Mouse (Mus musculus) stomach, embryonic 14.5 days (tissue): ENCODE measurements around the gene Ceacam2. TPM values are rescaled to one million over a fixed set of nuclear protein-coding genes. Genes with fewer than 3 reads are reported as not detected.
"Not testable (repeated sequence)": the region's sequence is repeated elsewhere in the genome, so short reads cannot be mapped to it uniquely, and the experiment has no call there.

Source experiments
- ATAC-seq: fragments of 200-750 bp; cut with Nextera tagmentation; 2 replicates; pipeline ENCODE4 v1.8.0; 2017; ENCODE audit warnings: low read depth, moderate TSS enrichment; ENCODE audit not compliant: insufficient number of reproducible peaks, insufficient read depth, low FRiP score
- H3K27ac ChIP-seq: fragments of 300-500 bp; sonication (generic); 2 replicates; pipeline ENCODE4 v1.5.1; 2014; ENCODE audit warnings: mild to moderate bottlenecking, low read length, moderate library complexity, mixed read lengths
- H3K27me3 ChIP-seq: fragments of 300-500 bp; sonication (generic); 2 replicates; pipeline ENCODE4 v1.6.1; 2014; ENCODE audit warnings: low read length, control low read depth, mixed read lengths; ENCODE audit not compliant: control insufficient read depth, insufficient read depth
- H3K36me3 ChIP-seq: fragments of 300-500 bp; sonication (generic); 2 replicates; pipeline ENCODE4 v1.6.1; 2014; ENCODE audit warnings: mild to moderate bottlenecking, control low read depth, low read length, moderate library complexity, mixed read lengths; ENCODE audit not compliant: control insufficient read depth, insufficient read depth
- H3K4me1 ChIP-seq: fragments of 300-500 bp; sonication (generic); 2 replicates; pipeline ENCODE4 v1.6.1; 2014; ENCODE audit warnings: low read length, control low read depth, mixed read lengths; ENCODE audit not compliant: control insufficient read depth, insufficient read depth
- H3K4me2 ChIP-seq: fragments of 300-500 bp; sonication (generic); replicated peaks from 2 replicates; pipeline ENCODE4 v1.6.1; 2014; ENCODE audit warnings: low read depth, low read length, control low read depth
- H3K4me3 ChIP-seq: fragments of 300-500 bp; sonication (generic); 2 replicates; pipeline ENCODE4 v1.5.1; 2014; ENCODE audit warnings: low read depth, low read length, control low read depth
- H3K9ac ChIP-seq: fragments of 300-500 bp; sonication (generic); replicated peaks from 2 replicates; pipeline ENCODE4 v1.6.1; 2014; ENCODE audit warnings: low read depth, mild to moderate bottlenecking, control low read depth, low read length, moderate library complexity, mixed read lengths
- H3K9me3 ChIP-seq: fragments of 300-500 bp; sonication (generic); 2 replicates; pipeline ENCODE4 v1.6.1; 2016; ENCODE audit warnings: low read depth, low read length, control low read depth; ENCODE audit not compliant: control insufficient read depth
- WGBS: fragments of 180-500 bp; shearing (Covaris S2); extraction: QIAGEN DNeasy Blood & Tissue Kit; methylation state at CpG from one replicate; pipeline ENCODE4 v1.1.7; 2014; 5-methylcytosine and 5-hydroxymethylcytosine counted together
- polyA plus RNA-seq: library from polyadenylated mRNA; unstranded; fragments of >200 nt; fragmentation: Nextera tagmentation; extraction: Ambion mirVana; gene quantifications from 2 replicates; pipeline ENCODE4 v1.2.1, GENCODE M21; 2014

The Ceacam2 gene
- polyA plus RNA-seq, 1 experiment from 2014 or later = not detected

DNA sequence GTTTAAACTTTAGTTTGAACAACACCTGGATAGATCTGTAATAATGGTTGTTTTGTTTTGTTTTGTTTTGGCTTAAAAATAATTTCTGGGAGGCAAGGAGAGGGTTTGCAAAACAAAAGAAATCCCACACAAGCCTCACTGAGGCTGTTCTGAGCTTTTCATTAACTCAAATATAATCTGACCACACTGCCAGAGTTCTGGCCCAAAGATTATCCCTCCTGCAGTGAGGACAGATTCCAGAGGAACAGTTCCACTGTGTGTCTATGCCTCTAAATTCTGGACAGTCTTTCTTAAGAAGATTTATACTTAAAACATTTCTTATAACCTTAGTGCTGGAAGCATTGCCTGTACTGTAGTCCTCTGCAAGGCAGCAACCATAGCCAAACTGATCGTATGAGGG lies 45.0 kb downstream of the Ceacam2 start:
- Histone ChIP-seq H3K36me3 (no peaks in the 10 kb centered on the region), H3K4me3 (no peak overlapping the region), H3K9ac (no peak overlapping the region), H3K4me1 (no peaks in the 10 kb centered on the region), H3K27me3 (no peaks in the 10 kb centered on the region), H3K27ac (no peak overlapping the region), H3K4me2 (no peak overlapping the region), H3K9me3 (no peaks in the 10 kb centered on the region)
- ATAC-seq = no peak
- 79% methylated on average over 1 of the region's 1 CpGs for WGBS

DNA sequence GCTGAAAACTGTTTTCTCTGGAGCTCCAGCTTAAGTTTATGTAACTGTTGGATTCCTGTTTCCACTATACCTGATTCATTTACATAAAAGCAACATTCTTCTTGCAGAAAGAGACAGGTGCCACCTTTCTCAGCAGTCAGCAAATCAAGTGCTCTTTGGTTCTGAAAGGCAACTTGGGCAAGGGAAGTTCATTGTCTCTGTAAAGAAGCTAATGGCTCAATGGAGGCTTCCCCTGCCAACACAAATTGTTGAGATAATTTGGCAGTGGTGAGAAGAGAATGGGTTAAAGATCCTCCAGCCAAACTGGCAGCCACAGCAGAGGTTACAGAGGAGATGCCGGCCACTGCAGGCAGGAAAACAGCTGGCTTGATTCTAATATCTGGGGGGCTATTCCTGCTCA lies 49.0 kb downstream of the Ceacam2 start:
- H3K9me3 ChIP-seq, ATAC-seq, H3K9ac ChIP-seq, H3K4me3 ChIP-seq, H3K36me3 ChIP-seq, H3K4me2 ChIP-seq, H3K27me3 ChIP-seq, H3K4me1 ChIP-seq, H3K27ac ChIP-seq: not testable (repeated sequence)
- WGBS = no CpG with 5 or more reads among the region's 1 CpGs

DNA sequence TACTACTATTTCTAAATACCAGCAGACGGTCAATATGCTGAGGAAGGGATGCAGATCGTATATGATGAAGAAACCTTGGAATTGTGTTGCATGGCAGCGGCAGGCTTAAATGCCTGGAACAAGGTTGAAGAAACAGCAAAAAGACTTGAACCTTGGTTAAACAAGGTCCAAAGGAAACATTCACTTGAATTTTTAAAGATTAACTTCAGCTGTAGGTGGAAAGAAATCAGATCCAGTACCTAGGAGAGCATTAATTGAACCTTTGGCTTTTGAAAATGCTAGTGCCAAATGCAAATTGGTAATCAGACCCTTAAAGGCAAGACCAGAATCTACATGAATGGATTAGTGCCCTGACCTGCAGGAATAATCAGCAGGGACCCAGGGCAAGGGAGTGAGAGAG lies 50.3 kb downstream of the Ceacam2 start:
- not testable (repeated sequence) for H3K36me3 ChIP-seq, H3K9ac ChIP-seq, H3K9me3 ChIP-seq, H3K4me3 ChIP-seq, H3K27me3 ChIP-seq, H3K4me1 ChIP-seq, H3K4me2 ChIP-seq, ATAC-seq, H3K27ac ChIP-seq
- WGBS = 90% methylated on average over 3 of the region's 3 CpGs

DNA sequence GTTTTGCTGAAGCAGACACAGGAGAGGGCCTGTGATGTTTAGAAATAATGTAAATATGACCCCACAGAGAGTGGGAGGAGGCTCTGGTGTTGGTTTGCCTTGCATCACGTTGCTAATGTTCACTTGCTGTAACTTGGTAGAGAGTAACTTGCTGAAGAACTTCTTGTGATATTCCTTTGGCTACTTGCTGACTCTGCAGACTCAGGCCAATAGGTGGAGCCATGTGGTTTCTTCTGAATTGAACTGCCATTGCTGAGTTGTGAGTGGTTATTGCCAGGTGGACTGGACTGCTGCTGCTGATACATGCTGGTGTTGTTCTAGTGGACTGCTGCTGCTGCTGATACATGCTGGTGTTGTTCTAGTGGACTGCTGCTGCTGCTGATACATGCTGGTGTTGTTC lies 53.5 kb downstream of the Ceacam2 start:
- Histone ChIP-seq H3K4me1 (no peaks in the 10 kb centered on the region), H3K27ac (no peak overlapping the region), H3K4me2 (no peak overlapping the region), H3K9me3 (no peaks in the 10 kb centered on the region), H3K9ac (no peak overlapping the region), H3K27me3 (no peaks in the 10 kb centered on the region), H3K36me3 (no peaks in the 10 kb centered on the region), H3K4me3 (no peak overlapping the region)
- no peak for ATAC-seq
- 18% methylated on average over 1 of the region's 1 CpGs for WGBS

DNA sequence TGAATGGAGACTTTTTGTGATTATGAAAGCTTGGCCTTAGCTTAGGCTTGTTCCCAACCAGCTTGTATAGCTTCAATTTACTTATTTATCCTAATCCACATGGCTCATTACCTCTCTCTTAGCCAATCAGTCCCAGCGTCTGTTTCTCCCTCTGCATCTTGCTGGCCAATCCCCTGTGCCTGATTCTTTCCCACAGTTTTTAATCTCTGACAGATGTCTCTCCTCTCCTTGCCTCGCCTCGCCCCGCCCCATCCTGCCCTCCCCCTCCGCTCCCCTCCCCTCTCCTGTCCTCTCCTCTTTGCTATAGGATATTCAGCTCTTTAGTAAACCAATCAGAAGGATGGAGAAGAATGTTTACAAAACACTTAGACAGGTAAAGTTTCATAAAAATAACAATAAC lies 54.6 kb downstream of the Ceacam2 start:
- H3K27me3 ChIP-seq = no peaks in the 10 kb centered on the region
- H3K9ac ChIP-seq = no peak overlapping the region
- ATAC-seq = no peak
- H3K4me2 ChIP-seq = no peak overlapping the region
- H3K36me3 ChIP-seq = no peaks in the 10 kb centered on the region
- no peaks in the 10 kb centered on the region for H3K4me1 ChIP-seq
- 58% methylated on average over 5 of the region's 5 CpGs for WGBS
- H3K27ac ChIP-seq = no peak overlapping the region
- H3K9me3 ChIP-seq = no peaks in the 10 kb centered on the region
- H3K4me3 ChIP-seq = no peak overlapping the region

DNA sequence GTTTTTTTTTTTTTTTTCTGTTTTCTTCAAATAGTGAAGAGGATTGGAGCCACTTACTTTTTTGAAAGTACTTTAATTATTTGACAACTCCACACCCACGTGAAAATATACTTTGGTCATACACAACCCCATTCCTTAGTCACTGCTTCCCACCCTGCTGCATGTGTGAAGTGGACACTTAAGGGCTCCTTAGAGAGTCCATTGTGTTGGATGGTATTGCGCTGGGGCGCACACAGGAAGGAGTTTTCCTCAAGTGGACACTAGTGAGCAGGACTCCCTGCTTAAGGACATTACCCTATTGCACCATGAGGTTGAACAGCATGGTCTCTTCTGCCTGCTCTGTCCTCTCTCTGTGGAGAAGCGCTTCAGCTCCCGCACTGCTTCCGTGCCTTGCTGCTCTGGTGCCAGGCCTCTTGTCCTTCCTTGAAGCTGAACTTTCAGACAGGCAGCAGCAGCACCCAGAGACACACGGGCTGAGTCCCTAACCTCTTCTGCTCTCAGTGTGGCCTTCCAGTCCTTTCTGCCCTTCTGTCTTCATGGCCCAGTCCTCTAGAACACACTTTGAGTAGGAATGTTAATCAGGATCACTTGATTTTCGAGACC lies 56.4 kb downstream of the Ceacam2 start:
- Histone ChIP-seq H3K27ac (no peak overlapping the region), H3K27me3 (no peaks in the 10 kb centered on the region), H3K36me3 (no peaks in the 10 kb centered on the region), H3K4me3 (no peak overlapping the region), H3K9ac (no peak overlapping the region), H3K4me1 (no peaks in the 10 kb centered on the region), H3K4me2 (no peak overlapping the region), H3K9me3 (no peaks in the 10 kb centered on the region)
- ATAC-seq = no peak
- WGBS = 79% methylated on average over 8 of the region's 8 CpGs

DNA sequence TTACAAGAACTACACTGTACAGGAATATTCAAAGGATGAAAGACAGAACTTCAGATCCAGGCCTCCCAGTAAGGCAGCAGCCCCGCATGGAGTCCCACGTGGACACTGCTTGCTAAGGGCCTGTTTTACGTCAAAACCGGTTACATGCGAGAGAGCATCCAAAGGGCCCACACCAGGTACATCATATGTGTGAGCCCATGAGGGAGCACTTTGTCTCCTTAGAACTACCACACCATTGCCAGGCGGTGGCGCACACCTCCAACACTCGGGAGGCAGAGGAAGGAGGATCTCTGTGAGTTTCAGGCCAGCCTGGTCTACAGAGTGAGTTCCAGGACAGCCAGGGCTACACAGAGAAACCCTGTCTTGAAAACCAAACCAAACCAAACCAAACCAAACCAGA lies 58.9 kb downstream of the Ceacam2 start:
- not testable (repeated sequence) for H3K4me2 ChIP-seq, H3K4me1 ChIP-seq, ATAC-seq, H3K36me3 ChIP-seq, H3K9ac ChIP-seq, H3K4me3 ChIP-seq, H3K27ac ChIP-seq, H3K27me3 ChIP-seq, H3K9me3 ChIP-seq
- 65% methylated on average over 8 of the region's 8 CpGs for WGBS

DNA sequence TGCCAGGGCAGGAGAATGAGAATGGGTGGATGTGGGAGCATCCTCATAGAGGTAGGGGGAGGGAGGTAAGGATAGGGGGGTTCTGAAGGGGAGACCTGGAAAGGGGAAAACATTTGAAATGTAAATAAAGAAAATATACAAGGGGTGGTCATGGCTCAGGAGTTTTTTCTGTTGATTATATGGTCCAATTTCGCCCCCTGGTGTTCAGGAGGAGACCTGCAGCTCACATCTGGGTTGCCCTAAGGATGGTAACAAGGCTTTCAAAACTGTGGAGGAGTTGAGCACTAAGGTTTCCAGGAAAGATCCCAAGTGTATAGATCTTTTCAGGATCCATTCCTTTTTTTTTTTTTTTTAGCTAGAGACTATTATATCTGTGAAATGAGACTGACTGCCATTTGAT lies 60.2 kb downstream of the Ceacam2 start:
- H3K27me3 ChIP-seq = no peaks in the 10 kb centered on the region
- H3K9me3 ChIP-seq = no peaks in the 10 kb centered on the region
- WGBS = 0% methylated on average over 1 of the region's 1 CpGs
- no peak overlapping the region for H3K9ac ChIP-seq
- H3K36me3 ChIP-seq = no peaks in the 10 kb centered on the region
- no peaks in the 10 kb centered on the region for H3K4me1 ChIP-seq
- H3K27ac ChIP-seq = no peak overlapping the region
- H3K4me3 ChIP-seq = no peak overlapping the region
- H3K4me2 ChIP-seq = no peak overlapping the region
- ATAC-seq = no peak

DNA sequence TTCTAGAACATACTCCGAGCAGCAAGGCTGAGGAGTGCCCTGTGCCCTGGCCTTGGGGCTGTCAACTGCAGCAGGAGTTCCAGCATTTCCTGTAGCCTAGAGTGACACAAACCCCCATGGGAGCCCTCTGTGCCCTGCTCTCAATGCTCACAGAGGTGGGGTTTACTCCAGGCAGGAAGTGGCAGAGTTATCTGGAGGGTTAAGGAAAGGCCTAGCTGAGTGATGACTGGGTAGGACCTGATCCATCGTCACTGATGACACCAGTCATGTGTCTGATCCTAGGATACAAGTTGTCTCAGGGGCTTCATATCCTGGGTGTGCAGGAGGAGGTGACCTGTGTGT lies 61.9 kb downstream of the Ceacam2 start:
- 50% methylated on average over 1 of the region's 2 CpGs for WGBS

More for the DNA sequence above, 61.9 kb downstream of the Ceacam2 start:
- not testable (repeated sequence) for H3K27me3 ChIP-seq, H3K4me2 ChIP-seq, H3K4me1 ChIP-seq, H3K27ac ChIP-seq, H3K9me3 ChIP-seq, H3K4me3 ChIP-seq, H3K36me3 ChIP-seq, H3K9ac ChIP-seq
- peak; percentile 43; the same call in 1 of the 2 replicates for ATAC-seq
